Mouse (Mus musculus) G1E (cell line): ENCODE data around the gene Tbc1d13.

Experiments
- CTCF ChIP-seq: IDR thresholded peaks from 2 replicates; pipeline ENCODE4 v1.5.1; 2012; ENCODE audit warnings: low read depth, low read length, inconsistent platforms, mixed read lengths
- GATA1 ChIP-seq: IDR thresholded peaks from 2 replicates; pipeline ENCODE4 v1.6.1; 2012; ENCODE audit warnings: borderline replicate concordance, low read length, inconsistent platforms, mixed read lengths
- POLR2AphosphoS5 ChIP-seq: IDR thresholded peaks from 2 replicates; pipeline ENCODE4 v1.6.1; 2012; ENCODE audit warnings: low read depth, low read length, inconsistent platforms; ENCODE audit not compliant: insufficient replicate concordance

- no peak for TF ChIP-seq CTCF
- TF ChIP-seq POLR2AphosphoS5: no peak
- TF ChIP-seq GATA1: no peak
These were observed 39.3 kb upstream of the Tbc1d13 start for GRCm38 (mm10) chr2:30094208-30094588.
